Mouse (Mus musculus): ENCODE results near the gene Mtif3.
A peak's percentile ranks its signal among the peaks of the same experiment; 100 is the strongest.

The Mtif3 gene

GRCm38 (mm10) chr5:146914088-146914766 lies 49.4 kb downstream of the Mtif3 start:
- peak; percentile 73 for DNase-seq

DNA sequence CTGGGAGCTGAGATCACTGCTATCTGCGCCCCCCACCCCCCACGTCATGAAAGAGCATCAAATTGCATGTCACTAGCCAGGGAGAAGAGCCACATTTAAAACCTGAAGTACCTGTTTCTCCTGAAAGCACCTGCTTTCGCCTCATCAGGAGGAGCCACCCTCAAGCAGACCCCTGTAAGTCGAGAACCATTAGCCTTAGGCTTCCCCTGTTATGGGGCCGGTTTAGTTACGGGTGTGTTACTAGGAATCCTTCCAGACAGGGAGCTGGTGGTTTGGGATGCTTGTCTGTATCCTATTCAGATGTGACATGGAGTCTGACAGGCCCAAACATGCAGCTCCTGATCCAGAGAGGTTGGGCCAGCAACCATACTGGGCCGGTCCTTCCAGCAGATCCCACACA lies 50.2 kb downstream of the Mtif3 start:
- no peak for DNase-seq

GRCm38 (mm10) chr5:146912206-146912605 lies 51.4 kb downstream of the Mtif3 start:
- no peak for DNase-seq

DNA sequence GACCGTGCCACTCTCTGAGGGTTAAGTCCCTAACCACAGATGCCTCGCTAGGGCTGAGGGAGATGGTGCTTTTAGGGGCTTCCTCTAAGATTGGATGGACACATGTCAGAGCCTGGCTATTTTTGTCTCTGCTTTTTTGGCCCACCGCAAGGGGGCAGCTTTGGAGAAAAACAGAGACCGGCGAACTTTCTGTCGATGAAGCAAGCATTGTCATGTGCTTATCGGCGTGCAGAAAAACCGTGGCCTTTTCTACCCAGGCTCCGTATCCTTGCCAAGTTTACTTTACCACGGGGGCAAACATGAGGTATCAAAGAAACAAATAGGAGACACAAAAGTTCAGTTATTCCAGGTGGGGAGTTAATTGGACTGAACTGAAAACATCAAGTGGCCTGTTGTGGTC lies 55.0 kb downstream of the Mtif3 start:
- no peak for DNase-seq

- no peak for DNase-seq
These were observed 56.1 kb downstream of the Mtif3 start for GRCm38 (mm10) chr5:146907533-146907932.

DNA sequence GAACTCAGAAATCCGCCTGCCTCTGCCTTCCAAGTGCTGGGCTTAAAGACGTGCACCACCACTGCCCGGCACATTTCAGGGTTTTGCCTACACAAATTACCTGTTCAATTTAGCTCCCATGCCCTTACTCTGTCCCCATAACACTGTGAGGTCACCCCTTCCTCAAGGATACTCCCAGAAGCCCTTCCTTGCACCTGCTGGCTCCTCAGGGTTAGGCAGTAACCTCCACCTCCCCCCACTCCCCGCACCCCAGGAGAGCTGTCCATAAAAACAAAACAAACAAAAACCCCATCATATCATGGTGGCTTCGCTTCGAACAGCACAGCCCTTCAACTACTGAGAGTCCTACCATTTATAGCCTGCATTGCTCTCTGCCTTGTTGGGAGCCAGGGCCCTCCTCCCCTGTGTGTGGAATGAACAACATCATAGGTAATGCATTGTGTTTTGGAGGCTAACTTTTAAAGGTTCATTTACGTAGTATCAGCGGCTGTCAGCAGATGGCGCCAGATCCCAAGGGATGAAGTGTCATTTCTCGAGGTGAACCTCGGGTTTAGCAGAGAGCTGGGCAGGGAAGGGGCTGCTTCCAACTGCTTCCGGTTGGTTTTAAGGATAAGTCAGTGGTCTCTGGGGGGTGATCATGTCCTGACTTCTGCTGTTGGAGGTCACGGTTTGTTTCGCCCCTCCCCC lies 58.0 kb downstream of the Mtif3 start:
- peak; percentile 83 for DNase-seq

DNA sequence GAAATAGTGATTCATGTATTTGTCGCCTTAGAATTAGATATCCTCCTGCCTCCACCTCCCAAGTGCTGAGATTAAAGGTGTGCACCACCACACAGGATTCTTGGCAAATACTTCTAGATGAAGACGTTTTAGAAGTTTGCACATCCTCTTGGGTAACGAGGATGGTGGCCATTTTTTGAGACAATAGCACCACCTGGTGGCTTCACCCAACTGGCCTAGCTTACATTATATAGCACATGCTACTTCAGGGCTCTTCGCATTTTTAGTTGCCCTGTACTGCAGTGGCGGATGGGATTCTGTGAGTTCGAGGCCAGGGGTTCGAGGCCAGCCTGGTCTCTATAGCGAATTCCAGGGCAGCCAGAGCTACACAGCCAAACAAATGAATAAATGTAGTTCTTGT lies 59.2 kb downstream of the Mtif3 start:
- peak; percentile 80 for DNase-seq
